Mouse (Mus musculus) erythroblast, embryonic 14.5 days (primary cell): ENCODE results near the gene Gpsm3.

ENCODE experiments used
- GATA1 ChIP-seq: IDR thresholded peaks from 2 replicates; pipeline ENCODE4 v1.6.1; 2012; ENCODE audit warnings: low read length, inconsistent platforms, mixed read lengths
- TAL1 ChIP-seq: IDR thresholded peaks from 3 replicates; pipeline ENCODE4 v1.6.1; 2012; ENCODE audit warnings: low read length, inconsistent platforms, mixed read lengths

DNA sequence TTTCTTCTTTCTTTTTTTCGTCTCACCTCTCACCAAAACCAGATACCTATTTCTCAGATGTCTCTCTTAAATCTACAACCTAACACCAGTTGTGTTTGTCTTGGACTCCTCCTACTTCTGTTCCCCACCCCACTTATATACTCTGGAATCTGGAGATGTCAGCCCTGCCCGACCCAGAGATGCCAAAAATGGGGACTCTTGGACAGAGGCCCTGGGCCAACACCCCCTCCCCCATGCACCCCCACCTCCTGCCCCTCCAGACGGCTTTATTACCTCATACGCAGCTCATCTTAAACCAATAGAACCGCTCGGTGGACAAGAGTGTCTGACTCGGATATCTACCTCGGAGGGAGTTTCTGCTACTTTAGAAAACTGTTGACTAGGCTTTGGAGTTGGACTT lies 6.5 kb downstream of the Gpsm3 start:
- TF ChIP-seq TAL1 (no peak), GATA1 (no peak)
